Mouse (Mus musculus): ENCODE data around the gene Gm14305. TPM values are rescaled to one million over a fixed set of nuclear protein-coding genes. Genes with fewer than 3 reads are reported as not detected.
"Not testable (repeated sequence)": the region's sequence is repeated elsewhere in the genome, so short reads cannot be mapped to it uniquely, and the experiment has no call there.

Gm14305 gene
- 34.4 and 38.0 TPM in 2 replicates for polyA plus RNA-seq (2015; fragmentation: Nextera tagmentation; extraction: Ambion mirVana)

- 0% methylated on average over 1 of the region's 6 CpGs for whole genome bisulfite sequencing
- Histone ChIP-seq H3K4me2 (peak within 1 kb of the TSS; percentile 45), H3K27ac (peak within 1 kb of the TSS; percentile 28; the same call in 1 of the 2 replicates), H3K9ac (peak within 1 kb of the TSS; percentile 69), H3K4me3 (peak within 1 kb of the TSS; percentile 48)
- not testable (repeated sequence) for H3K36me3 ChIP-seq; ATAC-seq (ENCODE audit: insufficient number of reproducible peaks, insufficient read depth, low FRiP score, low TSS enrichment, low read depth); H3K9me3 ChIP-seq; H3K4me1 ChIP-seq; H3K27me3 ChIP-seq
Measured at GRCm38 (mm10) chr2:176708051-176708450, at the start of gene Gm14305. Gene Gm14305, plus strand, starts transcription at chr2:176708328.

- not testable (repeated sequence) for ATAC-seq (ENCODE audit: insufficient number of reproducible peaks, insufficient read depth, low FRiP score, low TSS enrichment, low read depth); H3K36me3 ChIP-seq; H3K27me3 ChIP-seq; H3K9ac ChIP-seq; H3K4me1 ChIP-seq; H3K4me2 ChIP-seq; H3K4me3 ChIP-seq; H3K27ac ChIP-seq; H3K9me3 ChIP-seq
- no CpG with 5 or more reads among the region's 6 CpGs for WGBS
Measured at GRCm38 (mm10) chr2:176670222-176670621, 37.9 kb upstream of the Gm14305 start, which contains the start of gene Zfp973. Gene Zfp973, plus strand, starts transcription at chr2:176670522.

Other genes starting within 250 kb of the Gm14305 start
- gene Gm14434, start 221.5 kb upstream of the Gm14305 start, polyA plus RNA-seq (2015; fragmentation: Nextera tagmentation; extraction: Ambion mirVana) = 1.1 and 9.8 TPM in 2 replicates
- not detected in 2 replicates for gene Zfp967, start 187.3 kb upstream of the Gm14305 start, polyA plus RNA-seq (2015; fragmentation: Nextera tagmentation; extraction: Ambion mirVana)
- gene Gm14308, start 72.0 kb upstream of the Gm14305 start, polyA plus RNA-seq (2015; fragmentation: Nextera tagmentation; extraction: Ambion mirVana) = 25.9 and 34.1 TPM in 2 replicates
- 7.6 and 11.3 TPM in 2 replicates for gene Zfp973, start 37.8 kb upstream of the Gm14305 start, polyA plus RNA-seq (2015; fragmentation: Nextera tagmentation; extraction: Ambion mirVana)
- gene Gm14295, start 90.3 kb downstream of the Gm14305 start, polyA plus RNA-seq (2015; fragmentation: Nextera tagmentation; extraction: Ambion mirVana) = 13.9 and 17.5 TPM in 2 replicates
- not detected in 2 replicates for gene Gm14408, start 122.8 kb downstream of the Gm14305 start, polyA plus RNA-seq (2015; fragmentation: Nextera tagmentation; extraction: Ambion mirVana)
- 8.8 and 16.8 TPM in 2 replicates for gene Gm14296, start 219.5 kb downstream of the Gm14305 start, polyA plus RNA-seq (2015; fragmentation: Nextera tagmentation; extraction: Ambion mirVana)